Mouse (Mus musculus) liver, embryonic 16.5 days (tissue): ENCODE measurements around the gene Scn8a. TPM values are rescaled to one million over a fixed set of nuclear protein-coding genes. Genes with fewer than 3 reads are reported as not detected.
A peak's percentile ranks its signal among the peaks of the same experiment; 100 is the strongest.

Source experiments
- ATAC-seq: fragments of 200-750 bp; cut with Nextera tagmentation; 2 replicates; pipeline ENCODE4 v1.8.0; 2017; ENCODE audit warnings: low read depth, mild to moderate bottlenecking, moderate number of reproducible peaks, moderate library complexity
- H3K27ac ChIP-seq: fragments of 300-500 bp; sonication (generic); 2 replicates; pipeline ENCODE4 v1.5.1; 2014; ENCODE audit warnings: mild to moderate bottlenecking, low read length
- H3K27me3 ChIP-seq: fragments of 300-500 bp; sonication (generic); 2 replicates; pipeline ENCODE4 v1.6.1; 2014; ENCODE audit warnings: low read depth, low read length, mixed read lengths; ENCODE audit not compliant: control insufficient read depth, insufficient read depth
- H3K36me3 ChIP-seq: fragments of 300-500 bp; sonication (generic); 2 replicates; pipeline ENCODE4 v1.6.1; 2014; ENCODE audit warnings: mild to moderate bottlenecking; ENCODE audit not compliant: control insufficient read depth, insufficient read depth
- H3K4me1 ChIP-seq: fragments of 300-500 bp; sonication (generic); 2 replicates; pipeline ENCODE4 v1.6.1; 2014; ENCODE audit warnings: low read depth, low read length, mixed read lengths; ENCODE audit not compliant: control insufficient read depth
- H3K4me2 ChIP-seq: fragments of 300-500 bp; sonication (generic); 2 replicates; pipeline ENCODE4 v1.6.1; 2014; ENCODE audit warnings: low read depth, low read length, mixed read lengths
- H3K4me3 ChIP-seq: fragments of 300-500 bp; sonication (generic); 2 replicates; pipeline ENCODE4 v1.5.1; 2014; ENCODE audit warnings: low read depth, mild to moderate bottlenecking, low read length
- H3K9ac ChIP-seq: fragments of 300-500 bp; sonication (generic); 2 replicates; pipeline ENCODE4 v1.6.1; 2014; ENCODE audit warnings: low read depth, low read length
- H3K9me3 ChIP-seq: fragments of 300-500 bp; sonication (generic); replicated peaks from 2 replicates; pipeline ENCODE4 v1.6.1; 2016; ENCODE audit warnings: low read length; ENCODE audit not compliant: control insufficient read depth
- WGBS: fragments of 180-500 bp; shearing (Covaris S2); extraction: QIAGEN DNeasy Blood & Tissue Kit; methylation state at CpG from one replicate; pipeline ENCODE4 v1.1.7; 2014; ENCODE audit not compliant: insufficient replicate concordance; 5-methylcytosine and 5-hydroxymethylcytosine counted together
- polyA plus RNA-seq: library from polyadenylated mRNA; unstranded; fragments of >200 nt; fragmentation: Nextera tagmentation; extraction: Ambion mirVana; gene quantifications from 2 replicates; pipeline ENCODE4 v1.2.1, GENCODE M21; 2015

The Scn8a gene
- polyA plus RNA-seq, 1 experiment from 2014 or later, result 0.72 TPM

DNA sequence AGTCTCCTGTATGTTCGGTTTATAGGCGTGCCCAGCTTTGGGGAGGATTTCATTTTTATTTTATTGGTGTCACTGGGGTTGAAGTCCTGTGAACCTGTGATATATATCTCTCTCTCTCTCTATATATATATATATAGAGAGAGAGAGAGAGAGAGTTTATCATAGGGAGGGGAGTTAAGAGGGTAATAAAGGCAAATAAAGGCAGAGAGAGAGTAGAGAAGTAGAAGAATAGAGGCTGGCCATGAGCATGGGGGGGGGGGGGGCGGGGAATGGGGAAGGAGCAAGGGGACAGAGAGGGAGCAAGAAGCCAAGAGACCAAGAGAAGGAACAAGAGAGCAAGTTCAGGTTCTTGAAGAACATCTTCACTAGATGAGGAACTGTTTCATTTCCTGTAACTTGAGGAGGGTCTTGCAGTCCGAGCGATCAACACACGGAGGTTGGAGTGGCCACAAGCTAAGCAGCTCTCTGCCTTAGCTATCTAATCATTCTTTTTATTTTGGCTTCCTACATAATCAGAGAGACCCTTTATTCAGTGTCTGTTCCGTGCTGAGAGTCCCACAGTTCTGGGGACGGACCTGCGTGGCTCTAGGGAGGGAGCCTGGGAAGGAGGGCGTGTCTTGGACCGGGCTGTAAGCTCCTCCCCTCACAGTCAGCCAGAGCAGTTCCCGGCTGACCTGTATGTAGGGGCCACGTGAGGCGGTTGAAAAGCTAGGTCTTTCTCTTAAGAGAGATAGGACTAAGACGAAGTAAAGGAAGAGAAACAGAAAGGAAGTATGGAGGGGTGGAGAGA, 136.8 kb downstream of the Scn8a start:
- no peak overlapping the region for H3K9ac ChIP-seq
- H3K4me3 ChIP-seq, result 0 out of 2 replicates have a peak overlapping the region, but pooled peaks have one; percentile 4
- 10% methylated on average over 14 of the region's 15 CpGs for WGBS
- H3K9me3 ChIP-seq, result no peaks in the 10 kb centered on the region
- H3K27me3 ChIP-seq, result 0 out of 2 replicates have a peak, but pooled peaks cover 2% of the 10 kb centered on the region
- peak overlapping the region; percentile 45 for H3K4me2 ChIP-seq
- no peaks in the 10 kb centered on the region for H3K36me3 ChIP-seq
- 0 out of 2 replicates have a peak, but pooled peaks have one; percentile 24 for ATAC-seq
- no peak overlapping the region for H3K27ac ChIP-seq
- H3K4me1 ChIP-seq, result no peaks in the 10 kb centered on the region

DNA sequence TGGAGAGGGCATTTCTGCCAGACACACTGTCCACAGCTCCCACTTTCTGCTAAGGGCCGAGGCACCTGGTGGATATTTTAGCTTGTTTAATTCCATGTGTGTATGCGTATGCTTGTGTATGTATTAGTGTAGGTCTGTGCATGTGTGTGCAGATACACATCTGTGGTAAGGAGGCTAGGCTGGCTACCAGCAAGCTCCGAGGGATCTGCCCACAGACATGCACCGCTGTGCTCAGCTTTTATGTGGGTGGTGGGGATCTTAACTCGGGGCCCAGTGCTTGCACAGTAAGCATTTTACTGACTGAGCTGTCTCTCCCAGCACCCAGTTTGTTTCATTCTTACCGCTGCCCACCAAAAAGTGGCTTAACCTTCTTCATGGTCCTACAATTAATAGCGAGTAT, 137.6 kb downstream of the Scn8a start:
- WGBS, result 56% methylated on average over 7 of the region's 7 CpGs
- no peaks in the 10 kb centered on the region for H3K36me3 ChIP-seq
- H3K9ac ChIP-seq, result no peak overlapping the region
- no peak for ATAC-seq
- H3K9me3 ChIP-seq, result no peaks in the 10 kb centered on the region
- H3K27me3 ChIP-seq, result 0 out of 2 replicates have a peak, but pooled peaks cover 2% of the 10 kb centered on the region
- H3K4me3 ChIP-seq, result no peak overlapping the region
- H3K4me1 ChIP-seq, result no peaks in the 10 kb centered on the region
- no peak overlapping the region for H3K4me2 ChIP-seq
- H3K27ac ChIP-seq, result no peak overlapping the region

GRCm38 (mm10) chr15:101008386-101009010, 138.8 kb downstream of the Scn8a start:
- H3K4me3 ChIP-seq, result no peak overlapping the region
- no peak overlapping the region for H3K9ac ChIP-seq
- WGBS, result 67% methylated on average over 14 of the region's 14 CpGs
- H3K27me3 ChIP-seq, result 0 out of 2 replicates have a peak, but pooled peaks cover 2% of the 10 kb centered on the region
- no peaks in the 10 kb centered on the region for H3K9me3 ChIP-seq
- no peak for ATAC-seq
- H3K4me2 ChIP-seq, result no peak overlapping the region
- no peak overlapping the region for H3K27ac ChIP-seq
- no peaks in the 10 kb centered on the region for H3K4me1 ChIP-seq
- no peaks in the 10 kb centered on the region for H3K36me3 ChIP-seq

GRCm38 (mm10) chr15:101011352-101011751, 141.7 kb downstream of the Scn8a start:
- Histone ChIP-seq H3K9ac (no peak overlapping the region), H3K36me3 (no peaks in the 10 kb centered on the region), H3K27me3 (0 out of 2 replicates have a peak, but pooled peaks cover 2% of the 10 kb centered on the region), H3K4me1 (no peaks in the 10 kb centered on the region), H3K27ac (no peak overlapping the region), H3K4me2 (no peak overlapping the region), H3K9me3 (no peaks in the 10 kb centered on the region), H3K4me3 (no peak overlapping the region)
- WGBS, result 58% methylated on average over 6 of the region's 6 CpGs
- ATAC-seq, result no peak

DNA sequence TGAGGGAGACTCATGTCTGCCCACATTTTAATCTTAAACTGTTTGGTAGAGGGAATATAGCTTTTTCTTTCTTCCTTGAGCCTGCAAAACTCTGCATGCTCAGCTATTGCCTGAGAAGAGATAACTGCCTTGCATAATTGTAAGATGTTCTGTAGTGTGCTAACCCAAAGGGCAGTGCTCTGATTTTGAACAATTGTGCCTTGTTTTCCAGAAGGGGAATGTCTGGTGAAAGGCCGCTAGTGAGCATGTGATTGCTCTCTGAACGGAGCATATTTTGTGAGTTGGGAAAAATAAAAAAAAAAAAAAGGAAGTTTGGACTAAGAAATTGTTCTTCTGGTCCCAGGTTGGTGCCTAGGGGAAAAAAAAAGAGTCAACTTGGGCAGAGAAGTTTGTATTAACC, 159.3 kb downstream of the Scn8a start:
- Histone ChIP-seq H3K9me3 (no peaks in the 10 kb centered on the region), H3K36me3 (no peaks in the 10 kb centered on the region), H3K4me2 (no peak overlapping the region), H3K4me3 (no peak overlapping the region), H3K27me3 (peaks cover 4% of the 10 kb centered on the region; the same call in 1 of the 2 replicates), H3K9ac (no peak overlapping the region), H3K27ac (no peak overlapping the region), H3K4me1 (no peaks in the 10 kb centered on the region)
- WGBS, result 52% methylated on average over 2 of the region's 2 CpGs
- no peak for ATAC-seq

- H3K36me3 ChIP-seq, result no peaks in the 10 kb centered on the region
- WGBS, result 35% methylated on average over 17 of the region's 17 CpGs
- no peak overlapping the region for H3K4me2 ChIP-seq
- H3K27me3 ChIP-seq, result peaks cover 42% of the 10 kb centered on the region
- H3K9ac ChIP-seq, result no peak overlapping the region
- no peak for ATAC-seq
- no peak overlapping the region for H3K4me3 ChIP-seq
- no peaks in the 10 kb centered on the region for H3K9me3 ChIP-seq
- no peak overlapping the region for H3K27ac ChIP-seq
- H3K4me1 ChIP-seq, result no peaks in the 10 kb centered on the region
Measured at GRCm38 (mm10) chr15:101039651-101040050, 170.0 kb downstream of the Scn8a start.

- H3K36me3 ChIP-seq, result no peaks in the 10 kb centered on the region
- no peaks in the 10 kb centered on the region; the same call in 1 of the 2 replicates for H3K4me1 ChIP-seq
- 39% methylated on average over 6 of the region's 6 CpGs for WGBS
- no peak overlapping the region for H3K4me3 ChIP-seq
- no peaks in the 10 kb centered on the region for H3K9me3 ChIP-seq
- no peak for ATAC-seq
- H3K27me3 ChIP-seq, result peaks cover 65% of the 10 kb centered on the region
- H3K9ac ChIP-seq, result no peak overlapping the region
- H3K27ac ChIP-seq, result no peak overlapping the region
- H3K4me2 ChIP-seq, result no peak overlapping the region
Measured at GRCm38 (mm10) chr15:101041966-101042365, 172.3 kb downstream of the Scn8a start.

DNA sequence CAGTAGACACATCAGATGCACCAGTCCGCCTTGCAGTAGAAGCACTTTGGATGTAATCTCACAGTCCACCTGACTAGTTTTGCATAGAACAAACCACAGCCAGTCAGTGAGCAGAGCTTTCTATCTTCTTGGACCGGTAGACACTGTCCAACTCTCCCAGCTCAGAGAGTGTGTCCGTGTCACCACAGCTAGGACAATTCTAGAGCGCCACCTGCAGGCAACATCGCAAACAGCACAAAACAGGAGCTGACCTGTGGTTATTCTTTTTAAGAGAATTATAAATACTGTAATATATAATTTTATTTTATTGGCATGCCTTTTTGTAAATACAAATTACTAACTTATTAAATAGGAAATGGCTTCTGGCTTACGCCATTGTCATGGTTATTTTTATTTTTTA, 173.0 kb downstream of the Scn8a start:
- no peak for ATAC-seq

DNA sequence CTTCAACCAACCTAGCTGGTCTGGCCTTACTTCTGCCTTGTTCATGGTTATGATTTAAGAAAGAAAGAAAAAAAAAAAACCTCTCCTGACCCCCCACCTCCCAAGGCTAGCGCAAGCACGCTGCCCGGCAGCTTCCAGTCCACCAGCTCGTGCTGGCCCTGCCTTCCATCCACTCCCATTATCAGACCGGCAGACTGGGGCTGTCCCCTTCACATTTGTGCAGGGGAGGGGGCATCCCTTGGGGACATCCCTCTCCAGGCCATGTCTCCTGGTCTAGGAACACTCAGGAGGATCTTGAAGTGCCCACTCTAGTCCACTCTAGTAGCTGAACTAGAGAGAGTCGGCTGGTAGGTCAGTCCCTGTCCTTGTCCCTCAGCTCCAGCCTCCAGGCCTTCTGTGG, 174.9 kb downstream of the Scn8a start:
- ATAC-seq, result no peak
- 42% methylated on average over 6 of the region's 6 CpGs for WGBS
- Histone ChIP-seq H3K27me3 (peaks cover 85% of the 10 kb centered on the region), H3K4me1 (no peaks in the 10 kb centered on the region; the same call in 1 of the 2 replicates), H3K9ac (no peak overlapping the region), H3K4me2 (no peak overlapping the region), H3K36me3 (no peaks in the 10 kb centered on the region), H3K27ac (no peak overlapping the region), H3K9me3 (no peaks in the 10 kb centered on the region), H3K4me3 (no peak overlapping the region)

More for the DNA sequence above, 173.0 kb downstream of the Scn8a start:
- WGBS, result 22% methylated on average over 6 of the region's 6 CpGs
- no peaks in the 10 kb centered on the region for H3K9me3 ChIP-seq
- H3K27ac ChIP-seq, result no peak overlapping the region
- H3K27me3 ChIP-seq, result peaks cover 71% of the 10 kb centered on the region
- no peak overlapping the region for H3K4me3 ChIP-seq
- no peak overlapping the region for H3K4me2 ChIP-seq
- H3K4me1 ChIP-seq, result no peaks in the 10 kb centered on the region; the same call in 1 of the 2 replicates
- H3K9ac ChIP-seq, result no peak overlapping the region
- H3K36me3 ChIP-seq, result no peaks in the 10 kb centered on the region
